Mouse (Mus musculus) lung, embryonic 16.5 days (tissue): ENCODE results near the gene Sptbn1. TPM values are rescaled to one million over a fixed set of nuclear protein-coding genes. Genes with fewer than 3 reads are reported as not detected.

Experiments
- ATAC-seq: fragments of 200-750 bp; cut with Nextera tagmentation; 2 replicates; pipeline ENCODE4 v1.8.0; 2017; ENCODE audit warnings: low read depth, mild to moderate bottlenecking, moderate library complexity
- H3K27ac ChIP-seq: fragments of 300-500 bp; sonication (generic); 2 replicates; pipeline ENCODE4 v1.5.1; 2014; ENCODE audit warnings: mild to moderate bottlenecking, control low read depth, low read length
- H3K27me3 ChIP-seq: fragments of 300-500 bp; sonication (generic); 2 replicates; pipeline ENCODE4 v1.6.1; 2014; ENCODE audit warnings: low read depth, low read length, mixed read lengths; ENCODE audit not compliant: control insufficient read depth, insufficient read depth
- H3K36me3 ChIP-seq: fragments of 300-500 bp; sonication (generic); 2 replicates; pipeline ENCODE4 v1.6.1; 2014; ENCODE audit warnings: low read length; ENCODE audit not compliant: control insufficient read depth, insufficient read depth
- H3K4me1 ChIP-seq: fragments of 300-500 bp; sonication (generic); replicated peaks from 2 replicates; pipeline ENCODE4 v1.6.1; 2014; ENCODE audit warnings: low read length, mixed read lengths; ENCODE audit not compliant: control insufficient read depth, insufficient read depth
- H3K4me2 ChIP-seq: fragments of 300-500 bp; sonication (generic); 2 replicates; pipeline ENCODE4 v1.6.1; 2014; ENCODE audit warnings: low read depth, low read length, control low read depth
- H3K4me3 ChIP-seq: fragments of 300-500 bp; sonication (generic); 2 replicates; pipeline ENCODE4 v1.5.1; 2014; ENCODE audit warnings: mild to moderate bottlenecking, low read length, control low read depth
- H3K9ac ChIP-seq: fragments of 300-500 bp; sonication (generic); 2 replicates; pipeline ENCODE4 v1.6.1; 2014; ENCODE audit warnings: low read length, control low read depth
- H3K9me3 ChIP-seq: fragments of 300-500 bp; sonication (generic); 2 replicates; pipeline ENCODE4 v1.6.1; 2016; ENCODE audit warnings: low read length; ENCODE audit not compliant: control insufficient read depth
- WGBS: fragments of 180-500 bp; shearing (Covaris S2); extraction: QIAGEN DNeasy Blood & Tissue Kit; methylation state at CpG from one replicate; pipeline ENCODE4 v1.1.7; 2014; 5-methylcytosine and 5-hydroxymethylcytosine counted together
- polyA plus RNA-seq: library from polyadenylated mRNA; unstranded; fragments of >200 nt; fragmentation: Nextera tagmentation; extraction: Ambion mirVana; gene quantifications from 2 replicates; pipeline ENCODE4 v1.2.1, GENCODE M21; 2015

Sptbn1 gene
- polyA plus RNA-seq: 169 and 187 TPM in 2 replicates

GRCm38 (mm10) chr11:30267892-30268647 is at the start of gene Sptbn1:
TSS of gene Sptbn1 (minus strand) at chr11:30268175.
- H3K4me1 ChIP-seq: peaks cover 24% of the 10 kb centered on the region
- H3K36me3 ChIP-seq: no peaks in the 10 kb centered on the region
- peak within 1 kb of the TSS; percentile 75 for H3K4me3 ChIP-seq
- H3K9ac ChIP-seq: peak within 1 kb of the TSS; percentile 99
- H3K9me3 ChIP-seq: no peaks in the 10 kb centered on the region
- H3K27ac ChIP-seq: peak within 1 kb of the TSS; percentile 98
- under 1% methylated on average over 50 of the region's 81 CpGs for WGBS
- ATAC-seq: peak; percentile 96
- H3K27me3 ChIP-seq: no peaks in the 10 kb centered on the region
- peak within 1 kb of the TSS; percentile 85 for H3K4me2 ChIP-seq

- Histone ChIP-seq H3K4me2 (no peak overlapping the region), H3K4me1 (peaks cover 33% of the 10 kb centered on the region), H3K27me3 (no peaks in the 10 kb centered on the region), H3K27ac (no peak overlapping the region), H3K36me3 (no peaks in the 10 kb centered on the region), H3K9me3 (no peaks in the 10 kb centered on the region), H3K4me3 (no peak overlapping the region), H3K9ac (no peak overlapping the region)
- no peak for ATAC-seq
These were observed 26.3 kb upstream of the Sptbn1 start for GRCm38 (mm10) chr11:30294279-30294678.

- WGBS: 61% methylated on average over 3 of the region's 3 CpGs
- no peak overlapping the region for H3K9ac ChIP-seq
These were observed 24.5 kb upstream of the Sptbn1 start for GRCm38 (mm10) chr11:30292221-30293160.

GRCm38 (mm10) chr11:30291155-30291554 is 23.2 kb upstream of the Sptbn1 start:
- Histone ChIP-seq H3K9ac (no peak overlapping the region), H3K4me3 (no peak overlapping the region), H3K4me2 (no peak overlapping the region; the same call in 1 of the 2 replicates)

More at GRCm38 (mm10) chr11:30292221-30293160, 24.5 kb upstream of the Sptbn1 start:
- Histone ChIP-seq H3K4me1 (peaks cover 44% of the 10 kb centered on the region), H3K27ac (peak overlapping the region; percentile 73), H3K27me3 (no peaks in the 10 kb centered on the region), H3K4me2 (no peak overlapping the region), H3K36me3 (no peaks in the 10 kb centered on the region), H3K4me3 (no peak overlapping the region), H3K9me3 (no peaks in the 10 kb centered on the region)
- peak; percentile 52 for ATAC-seq

GRCm38 (mm10) chr11:30289470-30290431 is 21.8 kb upstream of the Sptbn1 start:
- WGBS: 42% methylated on average over 7 of the region's 7 CpGs
- Histone ChIP-seq H3K36me3 (no peaks in the 10 kb centered on the region), H3K27me3 (no peaks in the 10 kb centered on the region), H3K27ac (peak overlapping the region; percentile 85), H3K4me3 (no peak overlapping the region), H3K4me2 (peak overlapping the region; percentile 34), H3K9ac (peak overlapping the region; percentile 46), H3K4me1 (peaks cover 44% of the 10 kb centered on the region), H3K9me3 (no peaks in the 10 kb centered on the region)
- ATAC-seq: peak; percentile 44

More at GRCm38 (mm10) chr11:30291155-30291554, 23.2 kb upstream of the Sptbn1 start:
- 21% methylated on average over 8 of the region's 8 CpGs for WGBS
- Histone ChIP-seq H3K27ac (peak overlapping the region; percentile 73), H3K4me1 (peaks cover 44% of the 10 kb centered on the region), H3K9me3 (no peaks in the 10 kb centered on the region), H3K27me3 (no peaks in the 10 kb centered on the region), H3K36me3 (no peaks in the 10 kb centered on the region)
- peak; percentile 70 for ATAC-seq

- H3K4me1 ChIP-seq: peaks cover 44% of the 10 kb centered on the region
- no peak overlapping the region for H3K4me2 ChIP-seq
- H3K36me3 ChIP-seq: no peaks in the 10 kb centered on the region
- H3K27me3 ChIP-seq: no peaks in the 10 kb centered on the region
- WGBS: 48% methylated on average over 2 of the region's 2 CpGs
- no peak for ATAC-seq
- no peak overlapping the region for H3K4me3 ChIP-seq
- no peaks in the 10 kb centered on the region for H3K9me3 ChIP-seq
- H3K27ac ChIP-seq: peak overlapping the region; percentile 83
- H3K9ac ChIP-seq: no peak overlapping the region
These were observed 20.1 kb upstream of the Sptbn1 start for GRCm38 (mm10) chr11:30288075-30288474.

- WGBS: 42% methylated on average over 2 of the region's 2 CpGs
- ATAC-seq: no peak
- no peaks in the 10 kb centered on the region for H3K9me3 ChIP-seq
- no peak overlapping the region for H3K4me2 ChIP-seq
- H3K27ac ChIP-seq: no peak overlapping the region
- H3K27me3 ChIP-seq: no peaks in the 10 kb centered on the region
- no peak overlapping the region for H3K9ac ChIP-seq
- no peak overlapping the region for H3K4me3 ChIP-seq
- no peaks in the 10 kb centered on the region for H3K36me3 ChIP-seq
- H3K4me1 ChIP-seq: peaks cover 6% of the 10 kb centered on the region
These were observed 15.7 kb upstream of the Sptbn1 start for GRCm38 (mm10) chr11:30283710-30284109.

GRCm38 (mm10) chr11:30281096-30281495 is 13.1 kb upstream of the Sptbn1 start:
- H3K36me3 ChIP-seq: no peaks in the 10 kb centered on the region
- no peak overlapping the region for H3K4me3 ChIP-seq
- no peak overlapping the region for H3K4me2 ChIP-seq
- H3K27ac ChIP-seq: no peak overlapping the region
- H3K9me3 ChIP-seq: no peaks in the 10 kb centered on the region
- 62% methylated on average over 5 of the region's 5 CpGs for WGBS
- ATAC-seq: no peak
- no peaks in the 10 kb centered on the region for H3K27me3 ChIP-seq
- H3K9ac ChIP-seq: no peak overlapping the region
- H3K4me1 ChIP-seq: peaks cover under 1% of the 10 kb centered on the region; the same call in 1 of the 2 replicates
